Mouse (Mus musculus): ENCODE measurements around the gene Mrpl35.

Gene Mrpl35

DNA sequence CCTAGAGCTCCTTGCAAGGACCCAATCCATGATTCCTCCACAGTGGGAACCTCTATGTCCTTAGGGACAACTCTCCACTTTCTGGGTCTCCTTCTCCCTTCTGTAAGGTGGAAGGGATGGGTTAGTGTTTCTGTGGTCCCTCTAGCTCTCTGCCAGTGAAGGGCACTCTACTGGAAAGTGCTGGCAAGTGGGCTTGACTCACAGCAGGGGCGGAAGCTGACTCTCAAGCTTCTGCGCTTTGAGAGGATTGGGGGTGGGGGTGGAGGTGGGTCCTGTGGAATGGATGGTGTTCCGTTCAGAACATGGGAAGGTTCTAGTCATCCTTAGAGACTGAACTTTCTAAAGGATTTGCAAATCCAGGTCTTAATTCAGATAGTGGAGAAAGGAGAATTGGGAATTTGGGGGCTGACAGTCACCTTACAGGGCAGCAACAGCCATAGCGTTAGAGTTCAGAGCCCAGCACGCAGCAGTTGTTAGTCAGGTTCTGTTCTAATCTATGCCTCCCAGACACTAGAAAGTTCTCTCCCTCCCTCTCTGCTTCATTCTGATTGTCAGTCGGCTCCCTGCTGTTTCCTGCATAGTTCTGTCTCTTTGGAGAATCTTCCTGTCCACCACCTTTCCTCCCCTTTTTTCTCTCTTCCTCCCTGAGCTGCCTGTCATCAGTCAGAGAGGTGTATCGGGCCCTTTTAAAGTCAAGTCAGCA is 25.6 kb downstream of the Mrpl35 start:
- no peak for DNase-seq (ENCODE audit: low spot score in 2 of 2)

DNA sequence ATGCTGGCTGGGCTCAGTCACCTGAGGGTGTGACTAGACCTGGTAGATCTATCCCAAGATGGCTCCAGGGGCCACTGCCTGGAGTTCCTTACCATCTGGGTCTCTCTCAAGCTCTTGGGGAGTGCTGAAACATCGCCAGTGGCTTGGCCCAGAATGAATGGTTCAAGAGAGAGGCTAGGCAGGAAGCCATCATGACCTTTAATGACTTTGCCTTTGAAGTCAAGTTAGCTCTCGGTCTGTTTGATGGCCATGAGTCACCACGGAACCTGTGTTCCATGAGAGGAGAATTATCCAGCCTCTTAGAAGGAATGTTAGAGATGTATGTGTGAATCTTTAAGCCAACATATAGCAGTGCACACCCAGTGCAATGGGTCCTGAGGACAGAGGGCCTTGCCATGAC is 27.4 kb downstream of the Mrpl35 start:
- DNase-seq (ENCODE audit: low spot score in 2 of 2), result no peak

DNA sequence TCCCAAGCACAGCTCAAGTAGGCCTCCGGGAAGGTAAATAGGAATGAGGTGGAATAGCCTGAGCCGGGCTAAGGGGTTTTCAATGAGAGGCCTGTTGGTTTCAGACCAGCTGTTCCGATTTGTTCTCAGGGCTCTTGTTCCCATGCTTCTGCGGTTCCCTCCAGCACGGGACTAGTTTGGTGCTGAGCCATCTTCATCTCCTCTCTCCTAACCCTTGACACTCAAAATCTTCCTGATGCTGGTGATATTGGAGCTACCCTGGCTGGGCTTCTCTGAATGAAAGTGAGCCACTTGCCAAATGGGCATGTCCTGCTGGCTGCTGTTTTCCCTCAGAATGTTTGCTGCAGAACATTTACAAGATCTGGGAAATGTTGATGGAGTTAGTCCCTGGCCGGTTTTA is 35.0 kb downstream of the Mrpl35 start:
- DNase-seq (ENCODE audit: low spot score in 2 of 2), result no peak

DNA sequence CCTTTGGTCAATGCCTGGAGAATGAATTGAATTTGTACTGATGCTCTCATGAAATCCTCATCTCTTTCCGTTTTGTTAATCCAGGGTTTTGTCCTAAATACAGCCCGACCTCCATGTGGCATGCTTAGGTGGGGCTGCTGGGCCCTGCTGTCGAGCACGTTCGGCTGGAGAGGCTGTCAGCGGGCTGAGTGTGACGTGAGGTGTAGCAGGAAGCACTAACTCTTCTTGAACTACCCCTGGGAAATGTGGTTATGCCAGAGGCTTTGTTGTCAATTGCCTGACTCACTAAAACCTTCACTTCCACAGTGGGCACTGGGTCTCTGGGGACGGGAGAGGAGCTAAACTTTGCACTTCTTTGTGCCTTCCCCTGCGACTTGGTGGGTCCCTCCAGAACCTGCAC is 38.4 kb downstream of the Mrpl35 start:
- DNase-seq (ENCODE audit: low spot score in 2 of 2), result no peak

DNA sequence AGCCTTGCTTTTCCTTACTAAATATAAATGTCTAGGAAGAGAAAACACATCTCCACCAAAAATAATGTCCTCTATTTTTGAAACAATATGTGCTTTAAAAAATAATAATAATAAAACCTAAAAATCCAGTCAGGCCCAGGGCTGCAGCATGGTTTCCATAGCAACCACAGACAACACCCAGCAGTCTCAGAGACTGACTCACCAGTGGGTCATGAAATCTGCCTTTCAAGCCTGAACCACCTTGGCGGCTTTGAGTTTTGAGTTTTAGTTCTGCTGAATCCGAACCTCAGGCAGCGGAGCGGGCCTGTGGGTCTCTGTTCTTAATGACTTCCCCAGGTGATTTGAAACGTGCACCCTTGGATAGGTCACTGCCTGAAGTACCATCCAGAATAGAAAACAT is 43.6 kb downstream of the Mrpl35 start:
- DNase-seq (ENCODE audit: low spot score in 2 of 2), result no peak

DNA sequence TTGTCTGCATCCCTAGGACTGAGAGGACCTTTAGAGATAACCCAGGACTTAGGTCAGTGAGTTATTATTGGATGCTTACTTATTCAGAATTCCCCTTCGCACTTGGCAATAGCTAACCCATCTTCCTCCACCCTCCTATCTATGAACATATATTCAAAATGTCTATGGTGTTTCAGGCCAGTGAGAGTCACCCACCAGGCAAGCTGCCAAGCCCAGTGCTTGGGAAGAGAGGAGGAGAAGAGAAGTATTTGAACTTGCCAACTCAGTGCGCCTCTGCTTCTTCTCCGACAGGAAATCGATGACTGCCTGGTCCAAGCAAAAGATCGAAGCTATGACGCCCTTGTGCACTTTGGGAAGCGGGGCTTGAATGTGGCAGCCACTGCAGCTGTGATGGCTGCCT is 46.3 kb downstream of the Mrpl35 start:
- DNase-seq (ENCODE audit: low spot score in 2 of 2), result no peak

DNA sequence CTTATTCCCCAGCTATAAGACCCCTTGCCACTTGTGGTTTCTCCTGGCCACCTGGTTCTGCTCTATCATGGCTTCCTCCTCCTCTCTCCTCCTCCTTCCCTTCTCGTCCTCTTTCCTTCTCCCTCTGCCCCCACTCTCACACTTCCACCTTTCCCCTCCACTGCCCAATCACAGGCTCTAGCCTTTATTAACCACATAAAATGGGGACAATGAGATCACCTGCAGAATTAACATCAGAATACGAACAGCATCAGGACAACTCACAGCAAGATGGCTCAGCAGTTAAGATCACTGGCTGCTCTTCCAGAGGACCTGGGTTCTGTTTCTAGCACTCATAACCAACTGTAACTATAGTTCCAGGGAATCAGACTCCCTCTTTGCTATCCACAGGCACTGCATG is 46.9 kb downstream of the Mrpl35 start:
- DNase-seq (ENCODE audit: low spot score in 2 of 2), result no peak

DNA sequence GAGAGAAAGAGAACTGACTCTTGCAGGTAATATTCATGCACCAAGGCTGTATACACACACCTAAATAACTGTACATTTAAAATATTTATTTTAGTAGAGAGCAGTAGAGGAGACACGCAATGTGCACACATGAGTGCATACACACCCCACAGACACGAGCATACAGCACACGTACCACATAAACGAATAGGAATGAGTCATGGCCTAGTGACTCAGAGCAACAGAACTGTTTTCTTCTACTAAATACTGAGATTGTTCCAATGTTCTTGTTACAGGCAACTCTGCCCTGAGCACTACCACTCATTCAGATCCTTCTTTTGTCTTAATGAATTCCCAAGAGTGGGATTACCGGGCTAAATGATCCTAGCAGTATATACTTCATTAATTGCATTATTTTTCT is 48.8 kb downstream of the Mrpl35 start:
- DNase-seq (ENCODE audit: low spot score in 2 of 2), result no peak

DNA sequence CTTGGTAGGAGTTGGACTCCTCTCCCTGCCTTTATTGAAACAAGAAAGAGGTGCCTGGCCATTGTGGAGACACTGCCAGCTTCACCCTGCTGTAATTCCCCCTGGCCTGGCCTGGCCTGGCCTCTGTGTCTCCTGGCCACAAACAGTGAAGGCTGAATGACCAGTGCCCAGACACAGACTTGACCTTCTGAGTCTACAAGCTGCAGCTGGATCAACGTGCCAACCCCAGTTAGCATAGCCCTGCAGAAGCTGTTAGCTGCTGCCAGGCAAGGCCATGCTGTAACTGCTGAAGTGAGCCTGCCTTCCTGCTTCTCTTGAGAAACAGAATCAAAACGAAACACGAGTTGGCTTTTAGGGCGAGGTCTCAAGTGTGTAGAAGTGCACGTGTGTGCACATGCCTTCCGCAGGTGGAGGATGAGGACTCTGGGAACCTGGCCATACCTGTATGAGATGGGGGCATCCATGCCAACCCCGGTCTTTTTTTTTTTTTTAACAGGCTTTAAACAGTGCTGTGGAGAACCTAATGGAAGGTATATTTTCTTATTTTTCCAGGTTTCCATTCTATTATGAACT is 54.0 kb downstream of the Mrpl35 start:
- no peak for DNase-seq (ENCODE audit: low spot score in 2 of 2)

DNA sequence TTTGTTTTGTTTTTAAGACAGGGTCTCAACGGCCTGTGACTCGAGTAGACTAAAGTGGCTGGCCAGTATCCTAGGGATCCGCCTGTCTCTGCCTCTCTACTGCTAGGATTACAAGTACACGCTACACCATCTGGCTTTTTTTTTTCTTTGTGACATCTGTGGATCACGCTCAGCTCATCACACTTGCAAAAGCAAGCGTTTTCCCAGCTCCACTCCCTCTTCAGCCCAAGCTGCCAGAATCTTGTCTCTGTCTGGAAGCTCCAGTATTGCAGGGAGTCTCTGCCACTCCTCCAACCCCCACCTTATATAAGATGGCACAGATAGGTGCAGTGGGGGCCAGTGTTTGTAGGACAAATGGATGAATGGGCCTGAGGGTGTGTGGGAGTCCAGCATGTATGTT is 54.6 kb downstream of the Mrpl35 start:
- DNase-seq (ENCODE audit: low spot score in 2 of 2), result no peak

DNA sequence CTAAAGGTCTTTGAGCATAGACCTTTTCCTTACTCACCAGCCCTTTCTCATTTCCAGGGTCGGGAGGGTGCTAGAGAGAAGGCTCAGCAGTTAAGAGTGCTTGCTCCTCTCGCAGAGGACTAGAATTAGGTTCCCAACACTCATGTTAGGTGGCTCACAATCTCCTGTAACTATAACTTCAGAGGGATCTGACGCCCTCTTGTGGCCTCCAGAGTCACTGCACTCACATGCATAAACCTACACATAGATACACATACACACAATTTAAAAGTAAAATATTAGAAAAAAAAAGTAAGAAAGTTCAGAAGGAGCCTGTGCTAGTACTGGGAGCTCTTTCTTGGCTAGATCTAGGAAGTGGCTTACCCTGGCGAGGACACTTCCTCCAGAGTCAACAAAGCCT is 55.5 kb downstream of the Mrpl35 start:
- DNase-seq (ENCODE audit: low spot score in 2 of 2), result no peak

DNA sequence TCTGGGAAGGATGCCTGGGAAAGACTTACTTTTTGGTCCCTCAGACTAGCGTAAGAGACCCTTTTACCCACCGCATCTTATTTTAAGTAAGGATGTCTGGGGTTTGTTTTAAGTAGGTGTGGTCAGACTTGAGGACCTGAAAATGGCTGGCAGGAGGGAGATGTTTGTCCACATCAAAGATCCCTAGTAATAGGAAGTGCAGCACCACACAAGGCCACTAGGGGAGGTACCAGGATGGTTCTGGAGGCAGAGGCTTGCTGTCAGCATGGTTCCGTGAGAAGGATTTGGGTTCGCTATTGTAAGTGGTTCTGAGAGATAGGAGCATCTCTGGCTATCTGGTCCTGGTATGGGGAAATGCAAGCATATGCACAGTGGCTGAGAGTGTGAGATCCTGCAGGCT is 55.9 kb downstream of the Mrpl35 start:
- no peak for DNase-seq (ENCODE audit: low spot score in 2 of 2)

DNA sequence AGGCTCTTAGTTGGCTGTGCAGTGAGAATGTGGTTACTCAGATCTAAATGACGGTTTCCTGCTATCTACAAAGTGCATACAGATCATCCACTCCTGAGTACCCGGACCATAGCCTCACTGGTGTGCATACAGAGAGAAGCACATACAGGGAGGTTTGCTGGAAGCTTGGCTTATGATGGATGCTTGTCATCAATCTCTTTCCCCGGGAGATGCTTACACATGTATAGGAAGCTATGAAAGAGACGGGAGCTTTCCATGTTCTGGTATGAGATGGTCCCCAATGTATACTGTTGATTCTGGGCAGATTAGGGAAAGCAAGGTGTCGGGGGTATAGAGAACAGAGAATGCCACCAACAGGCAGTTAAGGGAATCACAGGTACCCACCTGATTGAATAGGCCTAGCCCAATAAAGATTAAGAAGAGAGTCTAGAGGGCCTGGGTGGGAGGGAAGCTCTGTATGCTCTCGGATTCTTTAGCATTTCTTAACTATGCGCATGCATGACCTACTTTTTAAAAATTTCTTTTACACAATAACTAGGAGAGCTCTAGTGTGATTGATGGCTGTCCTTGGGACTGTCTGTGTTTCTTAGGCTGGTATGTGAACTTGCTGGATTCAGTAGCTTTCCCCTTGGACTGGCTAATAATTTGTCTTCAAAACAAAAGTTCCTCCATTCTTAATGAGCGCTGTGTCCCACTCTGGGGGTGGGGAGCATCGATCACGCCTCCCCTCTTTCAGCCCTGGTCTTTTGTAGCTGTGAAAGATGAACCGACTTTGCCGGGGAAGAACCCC is 56.7 kb downstream of the Mrpl35 start:
- no peak for DNase-seq (ENCODE audit: low spot score in 2 of 2)

DNA sequence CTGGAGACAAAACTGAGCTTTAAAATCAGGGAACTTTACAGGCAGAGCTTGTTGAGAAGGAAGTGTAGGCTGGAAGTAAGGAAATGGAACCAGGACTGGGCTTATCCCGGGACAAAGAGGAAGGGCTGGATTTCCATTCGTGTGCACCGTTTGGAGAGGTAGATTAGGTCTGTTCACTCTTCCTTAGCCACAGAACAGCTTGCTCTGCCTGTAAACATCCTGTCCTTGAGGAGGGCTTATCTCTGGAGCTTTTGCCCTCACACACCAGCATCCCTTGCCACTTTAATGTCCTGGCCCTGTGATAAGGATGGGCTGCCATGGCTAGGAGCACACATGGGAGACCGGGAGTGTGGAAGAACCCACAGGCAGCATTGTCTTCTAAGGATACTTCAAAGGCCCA is 59.0 kb downstream of the Mrpl35 start:
- DNase-seq (ENCODE audit: low spot score in 2 of 2), result no peak
